Mouse (Mus musculus) myocyte (in vitro differentiated cells): Measurements from ENCODE around the gene Ctnnbl1.

Experiments used
- E2F4 ChIP-seq: IDR thresholded peaks from one replicate; pipeline ENCODE4 v1.6.1; 2011; ENCODE audit warnings: mild to moderate bottlenecking, control low read depth, moderate library complexity; ENCODE audit not compliant: insufficient read depth
- MAX ChIP-seq: IDR thresholded peaks from one replicate; pipeline ENCODE4 v1.6.1; 2011; ENCODE audit warnings: low read depth, mild to moderate bottlenecking, control low read depth
- MYOD1 ChIP-seq, 3 experiments: IDR thresholded peaks; one replicate each; pipeline ENCODE4 v1.6.1; 2011; ENCODE audit warnings: control low read depth in 2 of 3, low read depth in 2 of 3, mild to moderate bottlenecking in 2 of 3, moderate library complexity in 1 of 3; ENCODE audit not compliant: insufficient read length in 2 of 3, control insufficient read depth in 1 of 3
- MYOG ChIP-seq, 3 experiments: IDR thresholded peaks; one replicate each; pipeline ENCODE4 v1.6.1; 2011; ENCODE audit warnings: control low read depth in 2 of 3, low read depth in 2 of 3, mild to moderate bottlenecking in 2 of 3; ENCODE audit not compliant: insufficient read length in 2 of 3, control insufficient read depth in 1 of 3, insufficient read depth in 1 of 3
- POLR2A ChIP-seq: IDR thresholded peaks from one replicate; pipeline ENCODE4 v1.6.1; 2011; ENCODE audit warnings: low read depth, mild to moderate bottlenecking, control low read depth, moderate library complexity; ENCODE audit not compliant: insufficient read length
- POLR2AphosphoS2 ChIP-seq: IDR thresholded peaks from one replicate; pipeline ENCODE4 v1.6.1; 2011; ENCODE audit warnings: low read depth, control low read depth; ENCODE audit not compliant: insufficient read length
- TCF12 ChIP-seq: IDR thresholded peaks from one replicate; pipeline ENCODE4 v1.6.1; 2011; ENCODE audit warnings: mild to moderate bottlenecking, control low read depth; ENCODE audit not compliant: poor library complexity, insufficient read depth, severe bottlenecking
- USF1 ChIP-seq: IDR thresholded peaks from one replicate; pipeline ENCODE4 v1.6.1; 2011; ENCODE audit warnings: low read depth, mild to moderate bottlenecking, control low read depth, moderate library complexity

GRCm38 (mm10) chr2:157824249-157824648 is 87.0 kb downstream of the Ctnnbl1 start:
- peak; percentile 46 to 79 (median 52) for TF ChIP-seq MYOD1 (IDR thresholded peaks at IDR 0.05; ENCODE audit: control insufficient read depth in 1 of 3, insufficient read length in 2 of 3, low read depth in 2 of 3)
- peak in 2 of 3 experiments; percentile 60 to 73 for TF ChIP-seq MYOG (IDR thresholded peaks at IDR 0.05; ENCODE audit: control insufficient read depth in 1 of 3, insufficient read depth in 1 of 3, insufficient read length in 2 of 3, low read depth in 2 of 3)
- TF ChIP-seq POLR2A: no peak
- TF ChIP-seq TCF12: no peak
- no peak for TF ChIP-seq E2F4
- no peak for TF ChIP-seq POLR2AphosphoS2
- no peak for TF ChIP-seq USF1
- TF ChIP-seq MAX: no peak
